ENCODE assay signal across 8 mouse cellular contexts in the genomic region with DNA sequence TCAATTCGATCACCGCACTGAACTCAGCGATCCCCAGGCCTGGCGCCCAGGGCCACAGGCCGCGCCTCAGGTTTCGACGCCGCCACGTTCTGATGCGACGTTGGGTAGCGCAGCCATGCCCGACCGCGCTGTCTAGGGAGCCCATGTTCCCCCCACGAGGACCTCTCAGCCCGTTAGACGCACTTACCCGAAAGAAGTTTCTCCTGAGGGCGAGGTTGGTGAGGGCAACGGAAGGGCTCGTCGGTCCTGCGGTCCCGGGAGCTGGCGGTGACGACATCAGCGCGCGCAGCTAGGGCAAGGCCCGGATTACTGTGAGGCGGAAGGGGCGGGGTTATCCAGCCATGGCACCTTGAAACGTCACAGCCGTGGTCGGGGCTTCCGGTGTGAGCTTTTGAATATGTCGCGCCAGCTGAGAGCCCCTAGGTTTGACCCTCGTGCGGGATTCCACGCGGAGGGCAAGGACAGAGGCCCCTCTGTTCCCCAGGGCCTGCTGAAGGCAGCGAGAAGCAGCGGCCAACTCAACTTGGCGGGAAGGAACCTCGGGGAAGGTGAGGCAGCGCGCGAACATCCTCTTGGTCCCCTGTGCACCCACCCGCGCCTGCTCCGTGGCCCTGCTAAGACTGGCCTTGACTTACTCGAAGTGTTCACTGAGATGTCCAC. TPM values are rescaled to one million over a fixed set of nuclear protein-coding genes. Genes with fewer than 3 reads are reported as not detected.
DNase-seq lines count a peak whose midpoint lies in the region; ATAC-seq and TF ChIP-seq lines count a peak whose summit lies in the region.

Srsf11 (minus strand) TSS at position 311 of the 660 bp plus-strand sequence.
Lrrc40 (plus strand) TSS at position 334 of the 660 bp plus-strand sequence.

- peak within 1 kb of the TSS; percentile 91 for H3K4me3 ChIP-seq in embryonic facial prominence, embryonic 14.5 days (ENCODE audit: low read depth, low read length)
- H3K4me3 ChIP-seq in limb, embryonic 14.5 days (replicated peaks; ENCODE audit: low read length) = peak within 1 kb of the TSS; percentile 77
- peak within 1 kb of the TSS; percentile 70 for H3K4me3 ChIP-seq in midbrain, postnatal 0 days (ENCODE audit: low read depth, low read length)

- peak; percentile 66; the same call in 1 of the 2 replicates for TF ChIP-seq POLR2A in limb, embryonic 14.5 days (IDR thresholded peaks at IDR 0.05; ENCODE audit: borderline replicate concordance, extremely low read depth, insufficient read depth, insufficient read length)

- no peaks in the 10 kb centered on the region for H3K27me3 ChIP-seq in embryonic facial prominence, embryonic 14.5 days (replicated peaks; ENCODE audit: control insufficient read depth, insufficient read depth, low read length)
- no peaks in the 10 kb centered on the region for H3K27me3 ChIP-seq in limb, embryonic 14.5 days (ENCODE audit: control insufficient read depth, insufficient read depth, low read length)
- H3K27me3 ChIP-seq in midbrain, postnatal 0 days (ENCODE audit: insufficient read depth, low read length) = no peaks in the 10 kb centered on the region

- WGBS in embryonic facial prominence, embryonic 14.5 days = under 1% methylated on average over 52 of the region's 55 CpGs
- under 1% methylated on average over 55 of the region's 55 CpGs for WGBS in limb, embryonic 14.5 days
- under 1% methylated on average over 55 of the region's 55 CpGs for WGBS in midbrain, postnatal 0 days

- peak; percentile 96 for ATAC-seq in embryonic facial prominence, embryonic 14.5 days (ENCODE audit: low read depth)
- ATAC-seq in limb, embryonic 14.5 days (ENCODE audit: low FRiP score, low read depth) = peak; percentile 96
- peak; percentile 97 for ATAC-seq in midbrain, postnatal 0 days (ENCODE audit: low FRiP score)

- peak within 1 kb of the TSS; percentile 77 for H3K4me2 ChIP-seq in embryonic facial prominence, embryonic 14.5 days (ENCODE audit: low read depth, low read length)
- peak within 1 kb of the TSS; percentile 72 for H3K4me2 ChIP-seq in limb, embryonic 14.5 days (replicated peaks; ENCODE audit: low read depth, low read length, severe bottlenecking)
- H3K4me2 ChIP-seq in midbrain, postnatal 0 days (ENCODE audit: low read depth, low read length, poor library complexity, severe bottlenecking) = peak within 1 kb of the TSS; percentile 66

- no peaks in the 10 kb centered on the region for H3K9me3 ChIP-seq in embryonic facial prominence, embryonic 14.5 days (ENCODE audit: control insufficient read depth, low read length)
- no peaks in the 10 kb centered on the region for H3K9me3 ChIP-seq in limb, embryonic 14.5 days (ENCODE audit: control insufficient read depth, low read length)
- H3K9me3 ChIP-seq in midbrain, postnatal 0 days (ENCODE audit: low read length) = no peaks in the 10 kb centered on the region

- peaks cover 20% of the 10 kb centered on the region for H3K4me1 ChIP-seq in embryonic facial prominence, embryonic 14.5 days (ENCODE audit: control insufficient read depth, insufficient read depth, low read length)
- H3K4me1 ChIP-seq in limb, embryonic 14.5 days (ENCODE audit: control insufficient read depth, insufficient read depth, low read length) = peaks cover 15% of the 10 kb centered on the region
- H3K4me1 ChIP-seq in midbrain, postnatal 0 days (ENCODE audit: insufficient read depth, low read length) = peaks cover 4% of the 10 kb centered on the region; the same call in 1 of the 2 replicates

- DNase-seq in 3T3-L1 (ENCODE audit: low read depth, low spot score) = peak; percentile 97
- peak; percentile 84 to 86 for DNase-seq in adrenal gland, postnatal 4 days (ENCODE audit: low spot score in 2 of 2)
- peak; percentile 98 for DNase-seq in embryonic facial prominence, embryonic 14.5 days (ENCODE audit: low spot score)
- DNase-seq in heart, adult 8-10 months (ENCODE audit: low spot score) = peak; percentile 93
- peak; percentile 96 for DNase-seq in kidney, adult 9 months
- peak; percentile 96 for DNase-seq in limb, embryonic 14.5 days (ENCODE audit: low spot score)
- peak; percentile 97 for DNase-seq in midbrain, postnatal 0 days (ENCODE audit: low spot score)
- DNase-seq in spleen, postnatal 14 days (ENCODE audit: low spot score in 2 of 2) = peak; percentile 86 to 93

- no peaks in the 10 kb centered on the region for H3K36me3 ChIP-seq in embryonic facial prominence, embryonic 14.5 days (ENCODE audit: control insufficient read depth, insufficient read depth, low read length)
- no peaks in the 10 kb centered on the region for H3K36me3 ChIP-seq in limb, embryonic 14.5 days (ENCODE audit: control insufficient read depth, insufficient read depth, low read length)
- no peaks in the 10 kb centered on the region for H3K36me3 ChIP-seq in midbrain, postnatal 0 days (ENCODE audit: insufficient read depth, low read length)

- TF ChIP-seq CTCF in midbrain, postnatal 0 days (IDR thresholded peaks at IDR 0.05) = no peak

- H3K27ac ChIP-seq in embryonic facial prominence, embryonic 14.5 days (replicated peaks; ENCODE audit: low read depth, low read length) = peak within 1 kb of the TSS; percentile 87
- H3K27ac ChIP-seq in limb, embryonic 14.5 days (replicated peaks; ENCODE audit: low read depth, low read length) = peak within 1 kb of the TSS; percentile 83
- peak within 1 kb of the TSS; percentile 65 for H3K27ac ChIP-seq in midbrain, postnatal 0 days (ENCODE audit: low read depth, low read length)

- peak within 1 kb of the TSS; percentile 93 for H3K9ac ChIP-seq in embryonic facial prominence, embryonic 14.5 days (ENCODE audit: low read depth, low read length)
- H3K9ac ChIP-seq in limb, embryonic 14.5 days (ENCODE audit: low read depth, low read length, severe bottlenecking) = peak within 1 kb of the TSS; percentile 94
- peak within 1 kb of the TSS; percentile 78 for H3K9ac ChIP-seq in midbrain, postnatal 0 days (replicated peaks; ENCODE audit: low read length, poor library complexity, severe bottlenecking)

RNA-seq across cellular contexts. Expression of gene Srsf11, which starts in this region (rescaled TPM):
- 100 to 1,000 TPM; 217 to 245 TPM for total RNA-seq in adrenal gland, postnatal 4 days (2021)
- 267 and 271 TPM in 2 replicates for polyA plus RNA-seq in embryonic facial prominence, embryonic 14.5 days (2014; fragmentation: Nextera tagmentation; extraction: Ambion mirVana)
- total RNA-seq in heart, adult 8-10 months (2022) = 10 to 100 TPM; 32.2 to 45.6 (median 37.9) TPM
- 634 and 931 TPM in 2 replicates for polyA plus RNA-seq in limb, embryonic 14.5 days (2012; rRNA removed)
- polyA plus RNA-seq in limb, embryonic 14.5 days (2014; fragmentation: Nextera tagmentation; extraction: Ambion mirVana) = 299 and 323 TPM in 2 replicates
- total RNA-seq in midbrain, postnatal 0 days (2014; rRNA removed) = 187 and 231 TPM in 2 replicates
- 152 and 188 TPM in 2 replicates for polyA plus RNA-seq in midbrain, postnatal 0 days (2015; fragmentation: Nextera tagmentation; extraction: Ambion mirVana)

RNA-seq across cellular contexts. Expression of gene Lrrc40, which starts in this region (rescaled TPM):
- total RNA-seq in adrenal gland, postnatal 4 days (2021) = 10 to 100 TPM; 42.9 to 44.3 TPM
- 42.3 and 49.1 TPM in 2 replicates for polyA plus RNA-seq in embryonic facial prominence, embryonic 14.5 days (2014; fragmentation: Nextera tagmentation; extraction: Ambion mirVana)
- 10 to 100 TPM in 3 of 4 experiments, 1 to 10 TPM in 1; 9.5 to 12.8 (median 11.5) TPM for total RNA-seq in heart, adult 8-10 months (2022)
- 29.0 and 29.4 TPM in 2 replicates for polyA plus RNA-seq in limb, embryonic 14.5 days (2012; rRNA removed)
- 44.6 and 47.1 TPM in 2 replicates for polyA plus RNA-seq in limb, embryonic 14.5 days (2014; fragmentation: Nextera tagmentation; extraction: Ambion mirVana)
- 44.3 and 49.5 TPM in 2 replicates for total RNA-seq in midbrain, postnatal 0 days (2014; rRNA removed)
- polyA plus RNA-seq in midbrain, postnatal 0 days (2015; fragmentation: Nextera tagmentation; extraction: Ambion mirVana) = 52.9 and 53.8 TPM in 2 replicates

Comparison
In these comparisons a context has a peak if more than half of its experiments do, and no peak if none do; other contexts are left out.
1. Peak in every context shown above with its lines: DNase-seq, ATAC-seq, H3K4me3 ChIP-seq and H3K27ac ChIP-seq.